Mouse (Mus musculus): ENCODE results near the gene Elac2.

- TF ChIP-seq CTCF (IDR thresholded peaks at IDR 0.05; ENCODE audit: low read depth, low read length) (no peak), TAL1 (conservative IDR thresholded peaks at IDR 0.05; ENCODE audit: low read depth, low read length) (no peak), POLR2AphosphoS5 (IDR thresholded peaks at IDR 0.05; ENCODE audit: insufficient replicate concordance, low read depth, low read length) (no peak)
These were observed 21.7 kb upstream of the Elac2 start for GRCm38 (mm10) chr11:64956962-64957729.
